In the genomic region with DNA sequence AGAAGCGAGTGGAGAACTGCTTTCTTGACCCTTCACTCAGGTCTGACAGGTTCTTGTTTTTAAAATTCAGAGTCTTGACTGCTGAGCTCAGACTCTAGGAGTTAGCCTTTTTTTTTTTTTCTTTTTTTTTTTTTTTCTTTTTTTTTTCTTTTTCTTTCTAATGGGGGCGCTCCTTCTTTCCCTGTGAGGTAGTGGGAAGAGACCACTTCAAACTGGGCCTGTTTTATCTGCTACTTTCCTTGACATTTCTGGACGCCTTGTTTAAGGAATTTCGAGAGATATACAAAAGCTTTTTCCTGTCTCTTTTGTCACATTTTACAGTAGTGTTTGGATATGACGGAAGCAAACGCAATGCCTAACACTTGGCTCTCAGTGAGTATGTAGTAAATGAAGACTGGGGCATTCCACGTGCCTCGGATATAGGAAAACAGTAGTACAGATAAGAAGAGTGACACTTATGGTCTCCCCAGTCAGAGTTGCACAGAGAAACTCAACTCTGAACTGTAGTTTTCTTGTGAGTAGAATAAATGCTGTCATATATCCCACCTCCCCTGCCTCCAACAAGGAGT, we compare ENCODE assay signal across 8 mouse cellular contexts. TPM values are rescaled to one million over a fixed set of nuclear protein-coding genes. Genes with fewer than 3 reads are reported as not detected.
DNase-seq lines count a peak whose midpoint lies in the region; ATAC-seq and TF ChIP-seq lines count a peak whose summit lies in the region.

No protein-coding gene starts in this region.

- no peak for DNase-seq in left cerebral cortex, adult 2 months (ENCODE audit: extremely low spot score in 1 of 2, low spot score in 2 of 2)
- DNase-seq in left cerebral cortex, postnatal 14 days (ENCODE audit: low spot score in 2 of 2), result no peak
- no peak for DNase-seq in embryonic facial prominence, embryonic 14.5 days (ENCODE audit: low spot score)
- DNase-seq in limb, embryonic 11.5 days (ENCODE audit: low spot score), result no peak
- no peak for DNase-seq in left cerebral cortex, postnatal 10 days (ENCODE audit: extremely low spot score in 1 of 2, low spot score in 2 of 2)
- DNase-seq in left cerebral cortex, adult 18-20 months (ENCODE audit: low spot score in 2 of 2), result no peak
- no peak for DNase-seq in thymus, adult 2 months

- no peak for TF ChIP-seq CTCF in left cerebral cortex, adult 2 months (IDR thresholded peaks at IDR 0.05)
- no peak for TF ChIP-seq CTCF in thymus, adult 2 months (IDR thresholded peaks at IDR 0.05; ENCODE audit: borderline replicate concordance, control insufficient read depth, extremely low read depth, insufficient read depth, low read length, poor library complexity)

- 0 out of 2 replicates have a peak, but pooled peaks cover 5% of the 10 kb centered on the region for H3K36me3 ChIP-seq in embryonic facial prominence, embryonic 14.5 days (ENCODE audit: control insufficient read depth, insufficient read depth, low read length)
- H3K36me3 ChIP-seq in limb, embryonic 11.5 days (ENCODE audit: control insufficient read depth, insufficient read depth, low read length), result no peaks in the 10 kb centered on the region
- no peaks in the 10 kb centered on the region for H3K36me3 ChIP-seq in neural tube, embryonic 15.5 days
- H3K36me3 ChIP-seq in thymus, adult 2 months (ENCODE audit: control insufficient read depth, insufficient read depth, low read length), result peaks cover 10% of the 10 kb centered on the region; the same call in 1 of the 2 replicates

- peak overlapping the region; percentile 54 for H3K4me3 ChIP-seq in left cerebral cortex, adult 2 months
- H3K4me3 ChIP-seq in embryonic facial prominence, embryonic 14.5 days (ENCODE audit: low read depth, low read length), result peak overlapping the region; percentile 57
- peak overlapping the region; percentile 55 for H3K4me3 ChIP-seq in limb, embryonic 11.5 days (ENCODE audit: low read depth, low read length)
- H3K4me3 ChIP-seq in neural tube, embryonic 15.5 days (replicated peaks), result peak overlapping the region; percentile 48
- H3K4me3 ChIP-seq in thymus, adult 2 months (ENCODE audit: control insufficient read depth, insufficient read depth, low read length), result no peak overlapping the region

- intact Hi-C loops in left cerebral cortex, adult 2 months (cut with DNase I), result loop anchor here (1.0 kb wide), 1 partner anchor 21 kb away; no protein-coding TSS in a partner anchor
- intact Hi-C loops in left cerebral cortex, postnatal 14 days (cut with DNase I), result no loop called here
- intact Hi-C loops in left cerebral cortex, postnatal 10 days (cut with DNase I), result no loop called here

- H3K4me1 ChIP-seq in embryonic facial prominence, embryonic 14.5 days (ENCODE audit: control insufficient read depth, insufficient read depth, low read length), result no peaks in the 10 kb centered on the region
- H3K4me1 ChIP-seq in limb, embryonic 11.5 days (ENCODE audit: control insufficient read depth, insufficient read depth, low read length), result no peaks in the 10 kb centered on the region
- H3K4me1 ChIP-seq in neural tube, embryonic 15.5 days, result peaks cover 12% of the 10 kb centered on the region
- peaks cover 3% of the 10 kb centered on the region for H3K4me1 ChIP-seq in thymus, adult 2 months (replicated peaks; ENCODE audit: control insufficient read depth, insufficient read depth, low read length)

- no peak for TF ChIP-seq POLR2A in thymus, adult 2 months (IDR thresholded peaks at IDR 0.05; ENCODE audit: control insufficient read depth, extremely low read depth, insufficient read depth, low read length, poor library complexity)

- 44% methylated on average over 8 of the region's 8 CpGs for WGBS in embryonic facial prominence, embryonic 14.5 days
- 65% methylated on average over 8 of the region's 8 CpGs for WGBS in limb, embryonic 11.5 days
- WGBS in neural tube, embryonic 15.5 days, result 62% methylated on average over 8 of the region's 8 CpGs
- WGBS in thymus, adult 2 months, result 12% methylated on average over 8 of the region's 8 CpGs

- H3K27me3 ChIP-seq in embryonic facial prominence, embryonic 14.5 days (replicated peaks; ENCODE audit: control insufficient read depth, insufficient read depth, low read length), result no peaks in the 10 kb centered on the region
- H3K27me3 ChIP-seq in limb, embryonic 11.5 days (ENCODE audit: control insufficient read depth, insufficient read depth, low read length), result no peaks in the 10 kb centered on the region
- no peaks in the 10 kb centered on the region for H3K27me3 ChIP-seq in neural tube, embryonic 15.5 days (replicated peaks)
- no peaks in the 10 kb centered on the region for H3K27me3 ChIP-seq in thymus, adult 2 months (ENCODE audit: control insufficient read depth, insufficient read depth, low read length)

- no peaks in the 10 kb centered on the region for H3K9me3 ChIP-seq in embryonic facial prominence, embryonic 14.5 days (ENCODE audit: control insufficient read depth, low read length)
- H3K9me3 ChIP-seq in limb, embryonic 11.5 days (ENCODE audit: control insufficient read depth, low read length), result no peaks in the 10 kb centered on the region
- H3K9me3 ChIP-seq in neural tube, embryonic 15.5 days (replicated peaks), result no peaks in the 10 kb centered on the region

- ATAC-seq in embryonic facial prominence, embryonic 14.5 days (ENCODE audit: low read depth), result 0 out of 2 replicates have a peak, but pooled peaks have one; percentile 5
- no peak for ATAC-seq in limb, embryonic 11.5 days (ENCODE audit: insufficient number of reproducible peaks, low FRiP score, low TSS enrichment, low read depth)
- ATAC-seq in neural tube, embryonic 15.5 days (ENCODE audit: low FRiP score), result no peak

- peak overlapping the region; percentile 92 for H3K4me2 ChIP-seq in embryonic facial prominence, embryonic 14.5 days (ENCODE audit: low read depth, low read length)
- H3K4me2 ChIP-seq in limb, embryonic 11.5 days (ENCODE audit: low read depth, severe bottlenecking), result peak overlapping the region; percentile 88
- peak overlapping the region; percentile 95 for H3K4me2 ChIP-seq in neural tube, embryonic 15.5 days

- peak overlapping the region; percentile 70 for H3K9ac ChIP-seq in embryonic facial prominence, embryonic 14.5 days (ENCODE audit: low read depth, low read length)
- peak overlapping the region; percentile 65; the same call in 1 of the 2 replicates for H3K9ac ChIP-seq in limb, embryonic 11.5 days (ENCODE audit: low read length)
- no peak overlapping the region for H3K9ac ChIP-seq in neural tube, embryonic 15.5 days (replicated peaks)

- no peak overlapping the region; the same call in 1 of the 2 replicates for H3K27ac ChIP-seq in left cerebral cortex, adult 2 months
- H3K27ac ChIP-seq in embryonic facial prominence, embryonic 14.5 days (replicated peaks; ENCODE audit: low read depth, low read length), result 0 out of 2 replicates have a peak overlapping the region, but pooled peaks have one; percentile 67
- no peak overlapping the region for H3K27ac ChIP-seq in limb, embryonic 11.5 days (replicated peaks; ENCODE audit: low read depth, low read length)
- no peak overlapping the region for H3K27ac ChIP-seq in neural tube, embryonic 15.5 days (replicated peaks)
- H3K27ac ChIP-seq in thymus, adult 2 months (ENCODE audit: control insufficient read depth, insufficient read depth, low read length), result no peak overlapping the region; the same call in 1 of the 2 replicates

RNA-seq across cellular contexts. Expression of a gene that starts 0.8 kb away (rescaled TPM):
- 1 to 10 TPM; 8.7 to 9.6 TPM for total RNA-seq in left cerebral cortex, adult 2 months (2021)
- total RNA-seq in left cerebral cortex, postnatal 14 days (2021), result 10 to 100 TPM; 10.3 TPM
- polyA plus RNA-seq in embryonic facial prominence, embryonic 14.5 days (2014; fragmentation: Nextera tagmentation; extraction: Ambion mirVana), result 60.0 and 64.4 TPM in 2 replicates
- polyA plus RNA-seq in limb, embryonic 11.5 days (2014; fragmentation: Nextera tagmentation; extraction: Ambion mirVana), result 31.5 and 32.3 TPM in 2 replicates
- 18.5 and 28.7 TPM in 2 replicates for polyA plus RNA-seq in neural tube, embryonic 15.5 days (2015; fragmentation: Nextera tagmentation; extraction: Ambion mirVana)
- total RNA-seq in left cerebral cortex, postnatal 10 days (2021), result 10 to 100 TPM in 1 of 2 experiments, 1 to 10 TPM in 1; 8.5 to 12.5 TPM
- 10 to 100 TPM in 1 of 2 experiments, 1 to 10 TPM in 1; 8.5 to 11.1 TPM for total RNA-seq in left cerebral cortex, adult 18-20 months (2021)
- 72.6 and 80.4 TPM in 2 replicates for polyA plus RNA-seq in thymus, adult 2 months (2012; rRNA removed)
